Mouse (Mus musculus): ENCODE data around the gene Ces1b. TPM values are rescaled to one million over a fixed set of nuclear protein-coding genes. Genes with fewer than 3 reads are reported as not detected.

The Ces1b gene
- total RNA-seq (2023) = not detected in 4 replicates

GRCm38 (mm10) chr8:93079887-93080286 is at the start of gene Ces1b:
TSS of gene Ces1b (minus strand) at chr8:93080017.

GRCm38 (mm10) chr8:93048092-93048491 is 31.7 kb downstream of the Ces1b start, which contains the start of gene Ces1a:
TSS of gene Ces1a (minus strand) at chr8:93048192.

Other genes starting within 250 kb of the Ces1b start
- gene Lpcat2, start 224.7 kb downstream of the Ces1b start, total RNA-seq (2023) = 10.6 to 15.8 TPM (median 11.5 TPM) in 4 replicates
- 1.2 to 1.8 TPM (median 1.5 TPM) in 4 replicates for gene Capns2, start 178.6 kb downstream of the Ces1b start, total RNA-seq (2023)
- not detected in 4 replicates for gene Slc6a2, start 119.9 kb downstream of the Ces1b start, total RNA-seq (2023)
- gene Ces1a, start 31.8 kb downstream of the Ces1b start, total RNA-seq (2023) = not detected in 4 replicates
- gene Ces1c, start 51.3 kb upstream of the Ces1b start, total RNA-seq (2023) = not detected in 4 replicates
- not detected in 4 replicates for gene Ces1d, start 117.8 kb upstream of the Ces1b start, total RNA-seq (2023)
- not detected in 4 replicates for gene Ces1e, start 149.6 kb upstream of the Ces1b start, total RNA-seq (2023)
- not detected in 4 replicates for gene Ces1f, start 199.7 kb upstream of the Ces1b start, total RNA-seq (2023)